Mouse (Mus musculus) hindbrain, embryonic 11.5 days (tissue): ENCODE measurements at regions not wholly inside any gene's neighbourhood (a gene's known extent, or its start where the extent isn't known, plus 50 kb on each side); places are given as distances from the start of the nearest gene placed in this dataset.

Experiments
- ATAC-seq: fragments of 200-750 bp; cut with Nextera tagmentation; 2 replicates; pipeline ENCODE4 v1.8.0; 2017; ENCODE audit warnings: mild to moderate bottlenecking, moderate TSS enrichment, moderate library complexity; ENCODE audit not compliant: low FRiP score
- DNase-seq: peaks from one replicate; pipeline ENCODE4 v3.0.0-alpha.2; 2015; ENCODE audit warnings: low spot score
- H3K27ac ChIP-seq: fragments of 300-500 bp; sonication (generic); 2 replicates; pipeline ENCODE4 v1.5.1; 2014; ENCODE audit warnings: mild to moderate bottlenecking, low read depth, low read length
- H3K27me3 ChIP-seq: fragments of 300-500 bp; sonication (generic); 2 replicates; pipeline ENCODE4 v1.6.1; 2014; ENCODE audit warnings: mild to moderate bottlenecking, low read length, moderate library complexity, mixed read lengths; ENCODE audit not compliant: control insufficient read depth, insufficient read depth
- H3K36me3 ChIP-seq: fragments of 300-500 bp; sonication (generic); 2 replicates; pipeline ENCODE4 v1.6.1; 2014; ENCODE audit warnings: mild to moderate bottlenecking, low read length, moderate library complexity, mixed read lengths; ENCODE audit not compliant: control insufficient read depth, insufficient read depth
- H3K4me1 ChIP-seq: fragments of 300-500 bp; sonication (generic); replicated peaks from 2 replicates; pipeline ENCODE4 v1.6.1; 2014; ENCODE audit warnings: low read length, mixed read lengths; ENCODE audit not compliant: control insufficient read depth, insufficient read depth
- H3K4me2 ChIP-seq: fragments of 300-500 bp; sonication (generic); replicated peaks from 2 replicates; pipeline ENCODE4 v1.6.1; 2014; ENCODE audit warnings: mild to moderate bottlenecking, low read depth, low read length
- H3K4me3 ChIP-seq: fragments of 300-500 bp; sonication (generic); 2 replicates; pipeline ENCODE4 v1.5.1; 2014; ENCODE audit warnings: low read depth, low read length
- H3K9ac ChIP-seq: fragments of 300-500 bp; sonication (generic); 2 replicates; pipeline ENCODE4 v1.6.1; 2014; ENCODE audit warnings: low read depth, low read length
- H3K9me3 ChIP-seq: fragments of 300-500 bp; sonication (generic); 2 replicates; pipeline ENCODE4 v1.6.1; 2016; ENCODE audit warnings: low read length; ENCODE audit not compliant: control insufficient read depth
- WGBS: fragments of 180-500 bp; shearing (Covaris S2); extraction: QIAGEN DNeasy Blood & Tissue Kit; methylation state at CpG from one replicate; pipeline ENCODE4 v1.1.7; 2014; 5-methylcytosine and 5-hydroxymethylcytosine counted together

GRCm38 (mm10) chr5:47446305-47447028, 536.5 kb upstream of the Slit2 start:
- DNase-seq (no peak), ATAC-seq (no peak)
- H3K4me3 ChIP-seq: no peak overlapping the region
- no peaks in the 10 kb centered on the region for H3K36me3 ChIP-seq
- H3K27ac ChIP-seq: no peak overlapping the region
- no peaks in the 10 kb centered on the region for H3K4me1 ChIP-seq
- WGBS: 69% methylated on average over 5 of the region's 5 CpGs
- no peaks in the 10 kb centered on the region for H3K9me3 ChIP-seq
- H3K9ac ChIP-seq: no peak overlapping the region
- no peaks in the 10 kb centered on the region for H3K27me3 ChIP-seq
- no peak overlapping the region for H3K4me2 ChIP-seq

- WGBS: 93% methylated on average over 4 of the region's 4 CpGs
- ATAC-seq: no peak
- no peak for DNase-seq
- Histone ChIP-seq H3K27ac (no peak overlapping the region), H3K4me2 (no peak overlapping the region), H3K4me3 (no peak overlapping the region), H3K9ac (no peak overlapping the region), H3K4me1 (no peaks in the 10 kb centered on the region), H3K27me3 (no peaks in the 10 kb centered on the region), H3K36me3 (no peaks in the 10 kb centered on the region), H3K9me3 (no peaks in the 10 kb centered on the region)
These were observed 518.1 kb upstream of the Slit2 start for GRCm38 (mm10) chr5:47464848-47465247.

GRCm38 (mm10) chr5:47469394-47469793, 513.5 kb upstream of the Slit2 start:
- H3K36me3 ChIP-seq: no peaks in the 10 kb centered on the region
- no peak overlapping the region for H3K4me3 ChIP-seq
- H3K27me3 ChIP-seq: no peaks in the 10 kb centered on the region
- no peaks in the 10 kb centered on the region for H3K9me3 ChIP-seq
- DNase-seq (no peak), ATAC-seq (no peak)
- WGBS: 77% methylated on average over 5 of the region's 5 CpGs
- H3K4me2 ChIP-seq: no peak overlapping the region
- no peak overlapping the region for H3K27ac ChIP-seq
- H3K9ac ChIP-seq: no peak overlapping the region
- no peaks in the 10 kb centered on the region for H3K4me1 ChIP-seq

GRCm38 (mm10) chr5:47472027-47472825, 510.7 kb upstream of the Slit2 start:
- no peak overlapping the region for H3K4me2 ChIP-seq
- no peak overlapping the region for H3K4me3 ChIP-seq
- no peaks in the 10 kb centered on the region for H3K36me3 ChIP-seq
- DNase-seq (no peak), ATAC-seq (no peak)
- H3K4me1 ChIP-seq: no peaks in the 10 kb centered on the region
- WGBS: 62% methylated on average over 7 of the region's 7 CpGs
- H3K27ac ChIP-seq: no peak overlapping the region
- H3K9me3 ChIP-seq: no peaks in the 10 kb centered on the region
- no peaks in the 10 kb centered on the region for H3K27me3 ChIP-seq
- no peak overlapping the region for H3K9ac ChIP-seq

GRCm38 (mm10) chr5:47479908-47480307, 503.0 kb upstream of the Slit2 start:
- Histone ChIP-seq H3K36me3 (no peaks in the 10 kb centered on the region), H3K27ac (no peak overlapping the region), H3K9ac (no peak overlapping the region), H3K9me3 (no peaks in the 10 kb centered on the region), H3K27me3 (no peaks in the 10 kb centered on the region), H3K4me1 (no peaks in the 10 kb centered on the region), H3K4me3 (no peak overlapping the region), H3K4me2 (no peak overlapping the region)
- no peak for DNase-seq
- no peak for ATAC-seq

GRCm38 (mm10) chr5:47496218-47496617, 486.7 kb upstream of the Slit2 start:
- no peak overlapping the region for H3K4me2 ChIP-seq
- H3K36me3 ChIP-seq: no peaks in the 10 kb centered on the region
- H3K4me1 ChIP-seq: no peaks in the 10 kb centered on the region
- no peak overlapping the region for H3K27ac ChIP-seq
- ATAC-seq (0 out of 2 replicates have a peak, but pooled peaks have one; percentile 45), DNase-seq (no peak)
- H3K4me3 ChIP-seq: no peak overlapping the region
- H3K9me3 ChIP-seq: no peaks in the 10 kb centered on the region
- no peak overlapping the region for H3K9ac ChIP-seq
- 34% methylated on average over 3 of the region's 3 CpGs for WGBS
- H3K27me3 ChIP-seq: no peaks in the 10 kb centered on the region

GRCm38 (mm10) chr5:47502764-47503416, 480.0 kb upstream of the Slit2 start:
- Histone ChIP-seq H3K9me3 (no peaks in the 10 kb centered on the region), H3K36me3 (no peaks in the 10 kb centered on the region), H3K9ac (no peak overlapping the region), H3K27me3 (no peaks in the 10 kb centered on the region), H3K4me3 (no peak overlapping the region), H3K4me2 (no peak overlapping the region), H3K27ac (no peak overlapping the region), H3K4me1 (no peaks in the 10 kb centered on the region)
- WGBS: 80% methylated on average over 4 of the region's 4 CpGs
- ATAC-seq (no peak), DNase-seq (no peak)

- Histone ChIP-seq H3K4me1 (no peaks in the 10 kb centered on the region), H3K9me3 (no peaks in the 10 kb centered on the region), H3K36me3 (no peaks in the 10 kb centered on the region), H3K9ac (no peak overlapping the region), H3K27ac (no peak overlapping the region), H3K4me3 (no peak overlapping the region), H3K4me2 (no peak overlapping the region), H3K27me3 (no peaks in the 10 kb centered on the region)
- DNase-seq: no peak
- WGBS: 83% methylated on average over 4 of the region's 4 CpGs
- no peak for ATAC-seq
These were observed 474.1 kb upstream of the Slit2 start for GRCm38 (mm10) chr5:47508689-47509301.
